Mouse (Mus musculus) liver, embryonic 16.5 days (tissue): ENCODE results near the gene Nlgn1. TPM values are rescaled to one million over a fixed set of nuclear protein-coding genes. Genes with fewer than 3 reads are reported as not detected.

Experiments used
- ATAC-seq: fragments of 200-750 bp; cut with Nextera tagmentation; 2 replicates; pipeline ENCODE4 v1.8.0; 2017; ENCODE audit warnings: low read depth, mild to moderate bottlenecking, moderate number of reproducible peaks, moderate library complexity
- H3K27ac ChIP-seq: fragments of 300-500 bp; sonication (generic); 2 replicates; pipeline ENCODE4 v1.5.1; 2014; ENCODE audit warnings: mild to moderate bottlenecking, low read length
- H3K27me3 ChIP-seq: fragments of 300-500 bp; sonication (generic); 2 replicates; pipeline ENCODE4 v1.6.1; 2014; ENCODE audit warnings: low read depth, low read length, mixed read lengths; ENCODE audit not compliant: control insufficient read depth, insufficient read depth
- H3K36me3 ChIP-seq: fragments of 300-500 bp; sonication (generic); 2 replicates; pipeline ENCODE4 v1.6.1; 2014; ENCODE audit warnings: mild to moderate bottlenecking; ENCODE audit not compliant: control insufficient read depth, insufficient read depth
- H3K4me1 ChIP-seq: fragments of 300-500 bp; sonication (generic); 2 replicates; pipeline ENCODE4 v1.6.1; 2014; ENCODE audit warnings: low read depth, low read length, mixed read lengths; ENCODE audit not compliant: control insufficient read depth
- H3K4me2 ChIP-seq: fragments of 300-500 bp; sonication (generic); 2 replicates; pipeline ENCODE4 v1.6.1; 2014; ENCODE audit warnings: low read depth, low read length, mixed read lengths
- H3K4me3 ChIP-seq: fragments of 300-500 bp; sonication (generic); 2 replicates; pipeline ENCODE4 v1.5.1; 2014; ENCODE audit warnings: low read depth, mild to moderate bottlenecking, low read length
- H3K9ac ChIP-seq: fragments of 300-500 bp; sonication (generic); 2 replicates; pipeline ENCODE4 v1.6.1; 2014; ENCODE audit warnings: low read depth, low read length
- H3K9me3 ChIP-seq: fragments of 300-500 bp; sonication (generic); replicated peaks from 2 replicates; pipeline ENCODE4 v1.6.1; 2016; ENCODE audit warnings: low read length; ENCODE audit not compliant: control insufficient read depth
- WGBS: fragments of 180-500 bp; shearing (Covaris S2); extraction: QIAGEN DNeasy Blood & Tissue Kit; methylation state at CpG from one replicate; pipeline ENCODE4 v1.1.7; 2014; ENCODE audit not compliant: insufficient replicate concordance; 5-methylcytosine and 5-hydroxymethylcytosine counted together
- polyA plus RNA-seq: library from polyadenylated mRNA; unstranded; fragments of >200 nt; fragmentation: Nextera tagmentation; extraction: Ambion mirVana; gene quantifications from 2 replicates; pipeline ENCODE4 v1.2.1, GENCODE M21; 2015

The Nlgn1 gene
- polyA plus RNA-seq, 1 experiment from 2014 or later, result not detected

GRCm38 (mm10) chr3:25412003-25412402 is 920.3 kb downstream of the Nlgn1 start:
- 59% methylated on average over 4 of the region's 4 CpGs for WGBS
- H3K27me3 ChIP-seq, result no peaks in the 10 kb centered on the region
- no peak overlapping the region for H3K4me2 ChIP-seq
- H3K4me3 ChIP-seq, result no peak overlapping the region
- H3K9me3 ChIP-seq, result no peaks in the 10 kb centered on the region
- H3K27ac ChIP-seq, result no peak overlapping the region
- H3K4me1 ChIP-seq, result no peaks in the 10 kb centered on the region
- H3K9ac ChIP-seq, result no peak overlapping the region
- H3K36me3 ChIP-seq, result no peaks in the 10 kb centered on the region
- ATAC-seq, result no peak
